Mouse (Mus musculus) brain, embryonic 14.5 days (tissue): ENCODE measurements at regions not wholly inside any gene's neighbourhood (a gene's known extent, or its start where the extent isn't known, plus 50 kb on each side); places are given as distances from the start of the nearest gene placed in this dataset.

Source experiments
- CTCF ChIP-seq: fragments of 200-500 bp; IDR thresholded peaks from 2 replicates; pipeline ENCODE4 v1.5.1; 2012; ENCODE audit warnings: inconsistent platforms, mild to moderate bottlenecking, moderate library complexity, borderline replicate concordance; ENCODE audit not compliant: insufficient read depth, insufficient read length; ENCODE audit errors: extremely low read depth
- POLR2A ChIP-seq: fragments of 200-500 bp; IDR thresholded peaks from 2 replicates; pipeline ENCODE4 v1.6.1; 2012; ENCODE audit warnings: mild to moderate bottlenecking, inconsistent platforms, borderline replicate concordance; ENCODE audit not compliant: poor library complexity, insufficient read depth, insufficient read length, severe bottlenecking; ENCODE audit errors: extremely low read depth

DNA sequence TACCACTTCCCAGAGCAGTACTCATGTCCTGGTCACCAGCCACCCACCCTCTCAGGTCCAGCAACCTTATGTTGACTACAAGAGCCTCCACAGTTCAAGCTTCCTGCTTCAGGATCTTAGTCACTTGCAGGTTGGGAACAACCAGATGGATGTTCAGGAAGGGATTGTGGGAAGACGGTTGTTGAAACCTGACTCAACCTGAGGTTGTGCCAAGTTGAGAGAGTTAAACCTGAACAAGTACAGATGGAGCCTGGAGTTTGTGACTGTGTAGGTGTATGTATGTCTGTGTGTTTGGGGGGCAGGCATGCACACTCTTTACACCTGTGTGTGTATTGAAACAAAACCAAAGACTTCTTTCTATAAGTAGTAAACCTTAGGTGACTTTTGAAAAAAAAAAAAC lies 802.9 kb upstream of the Tmem132c start:
- TF ChIP-seq CTCF, result no peak
- no peak for TF ChIP-seq POLR2A
